Mouse (Mus musculus): ENCODE data around the gene Tnni1. TPM values are rescaled to one million over a fixed set of nuclear protein-coding genes. Genes with fewer than 3 reads are reported as not detected.

Tnni1 gene
- polyA plus RNA-seq, 1 experiment from 2014 or later = 0.83 TPM

- POLR2A ChIA-PET = interaction anchor here (1.1 to 3.2 kb wide), 4 partner anchors 9 to 48 kb away, joined by 3 to 14 read pairs (median 6); no protein-coding TSS in a partner anchor
- CTCF ChIA-PET = interaction anchor here (0.8 to 7.7 kb wide), 4 partner anchors 10 to 34 kb away, joined by 4 to 59 read pairs (median 6); no protein-coding TSS in a partner anchor
- no peak for TF ChIP-seq CTCF (IDR thresholded peaks at IDR 0.05)
- no peak for DNase-seq (ENCODE audit: low read depth, low spot score)
- peak; percentile 29 for ATAC-seq
- in situ Hi-C loops (cut with MboI; ENCODE audit: low pct_unique_long_range_greater_than_20kb) = no loop called here
- H3K27me3 ChIP-seq = no peaks in the 10 kb centered on the region
These were observed 34.6 kb downstream of the Tnni1 start for GRCm38 (mm10) chr1:135813687-135814395.

GRCm38 (mm10) chr1:135814531-135814930, 35.3 kb downstream of the Tnni1 start:
- peak; percentile 5 for ATAC-seq

DNA sequence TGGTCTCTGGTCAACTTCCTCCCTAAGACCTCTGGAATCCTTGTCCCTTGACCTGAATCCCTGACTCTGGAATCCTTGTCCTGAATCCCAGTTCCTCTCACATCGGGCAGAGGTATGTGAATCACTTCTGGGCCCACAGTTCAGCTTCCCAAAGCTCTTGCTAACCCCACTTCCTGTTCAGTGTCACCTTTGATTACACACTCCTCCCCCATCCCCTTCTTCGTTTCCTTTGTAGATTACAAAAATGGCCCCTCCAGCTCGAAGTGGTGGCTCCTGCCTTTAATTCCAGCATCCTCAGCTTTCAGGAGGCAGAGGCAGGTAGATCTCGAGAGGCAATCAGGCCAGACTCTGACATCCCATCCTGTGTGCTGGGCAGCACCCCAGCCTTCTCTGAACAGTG, 38.4 kb downstream of the Tnni1 start:
- in situ Hi-C loops (cut with MboI; ENCODE audit: low pct_unique_long_range_greater_than_20kb) = no loop called here
- no peak for TF ChIP-seq CTCF (IDR thresholded peaks at IDR 0.05)
- no peak for DNase-seq (ENCODE audit: low read depth, low spot score)
- no peaks in the 10 kb centered on the region for H3K27me3 ChIP-seq
- ChIA-PET POLR2A (interaction anchor here (0.6 to 2.5 kb wide), 3 partner anchors 10 to 78 kb away, joined by 4 to 6 read pairs (median 5); no protein-coding TSS in a partner anchor), CTCF (interaction anchor here (1.5 kb wide), 1 partner anchor 30 kb away, joined by 3 read pairs; no protein-coding TSS in a partner anchor)
- no peak for ATAC-seq

More at GRCm38 (mm10) chr1:135814531-135814930, 35.3 kb downstream of the Tnni1 start:
- no peaks in the 10 kb centered on the region for H3K27me3 ChIP-seq
- DNase-seq (ENCODE audit: low read depth, low spot score) = no peak
- in situ Hi-C loops (cut with MboI; ENCODE audit: low pct_unique_long_range_greater_than_20kb) = no loop called here
- no peak for TF ChIP-seq CTCF (IDR thresholded peaks at IDR 0.05)
- POLR2A ChIA-PET = interaction anchor here (1.1 to 3.2 kb wide), 3 partner anchors 8 to 48 kb away, joined by 3 to 14 read pairs (median 8); no protein-coding TSS in a partner anchor
- CTCF ChIA-PET = interaction anchor here (7.7 kb wide), 1 partner anchor 14 kb away, joined by 59 read pairs; no protein-coding TSS in a partner anchor

- no peak for DNase-seq (ENCODE audit: low read depth, low spot score)
- CTCF ChIA-PET = interaction anchor here (1.5 kb wide), 1 partner anchor 29 kb away, joined by 3 read pairs; no protein-coding TSS in a partner anchor
- in situ Hi-C loops (cut with MboI; ENCODE audit: low pct_unique_long_range_greater_than_20kb) = no loop called here
- H3K27me3 ChIP-seq = no peaks in the 10 kb centered on the region
- no peak for TF ChIP-seq CTCF (IDR thresholded peaks at IDR 0.05)
- no peak for ATAC-seq
- POLR2A ChIA-PET = interaction anchor here (1.4 to 2.5 kb wide), 2 partner anchors 9 to 48 kb away, joined by 5 to 6 read pairs; no protein-coding TSS in a partner anchor
These were observed 39.4 kb downstream of the Tnni1 start, which contains the start of gene Lad1 for GRCm38 (mm10) chr1:135818481-135819086. TSS of gene Lad1 (plus strand) at chr1:135818598.

- no peaks in the 10 kb centered on the region for H3K27me3 ChIP-seq
- DNase-seq (ENCODE audit: low read depth, low spot score) (no peak), ATAC-seq (no peak)
- CTCF ChIA-PET = interaction anchor here (1.1 to 1.4 kb wide), 4 partner anchors 8 to 18 kb away, joined by 4 to 6 read pairs (median 4); no protein-coding TSS in a partner anchor
- in situ Hi-C loops (cut with MboI; ENCODE audit: low pct_unique_long_range_greater_than_20kb) = no loop called here
- no peak for TF ChIP-seq CTCF (IDR thresholded peaks at IDR 0.05)
- POLR2A ChIA-PET = interaction anchor here (0.6 to 2.5 kb wide), 4 partner anchors 15 to 434 kb away, joined by 4 to 6 read pairs (median 4); no protein-coding TSS in a partner anchor
These were observed 40.8 kb downstream of the Tnni1 start for GRCm38 (mm10) chr1:135820071-135820470.

- peak; percentile 84 for DNase-seq (ENCODE audit: low read depth, low spot score)
- in situ Hi-C loops (cut with MboI; ENCODE audit: low pct_unique_long_range_greater_than_20kb) = no loop called here
- TF ChIP-seq CTCF (IDR thresholded peaks at IDR 0.05) = no peak
- H3K27me3 ChIP-seq = no peaks in the 10 kb centered on the region
- peak; percentile 77 for ATAC-seq
- CTCF ChIA-PET = interaction anchor here (1.1 to 1.4 kb wide), 5 partner anchors 8 to 32 kb away, joined by 3 to 6 read pairs (median 4); no protein-coding TSS in a partner anchor
- POLR2A ChIA-PET = interaction anchor here (0.6 to 2.6 kb wide), 4 partner anchors 7 to 433 kb away, joined by 3 to 14 read pairs (median 4); no protein-coding TSS in a partner anchor
These were observed 41.6 kb downstream of the Tnni1 start for GRCm38 (mm10) chr1:135820736-135821364.

DNA sequence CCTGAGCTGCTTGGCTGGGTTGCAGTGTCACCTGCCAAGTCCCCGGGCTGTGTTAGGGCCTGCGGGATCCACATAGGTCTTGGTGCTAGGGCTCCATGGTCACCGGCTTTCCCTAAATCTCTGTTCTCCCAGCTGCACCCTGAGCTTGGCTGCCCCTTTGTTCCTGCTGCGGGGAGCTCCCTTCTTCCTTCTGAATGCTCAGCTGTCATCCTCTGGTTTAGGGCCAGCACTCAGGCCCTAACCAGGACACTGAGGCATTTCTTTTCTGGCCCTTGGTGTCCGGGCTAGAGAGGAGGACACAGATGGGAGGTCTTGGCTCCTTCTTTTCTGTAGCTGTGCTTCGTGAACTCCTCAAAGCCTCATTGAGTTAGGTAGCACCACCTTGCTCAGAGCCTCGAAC, 42.5 kb downstream of the Tnni1 start:
- ChIA-PET POLR2A (interaction anchor here (1.0 to 2.6 kb wide), 2 partner anchors 8 to 11 kb away, joined by 3 to 14 read pairs; no protein-coding TSS in a partner anchor), CTCF (interaction anchor here (1.2 to 1.8 kb wide), 3 partner anchors 12 to 41 kb away, joined by 3 to 5 read pairs (median 3); no protein-coding TSS in a partner anchor)
- in situ Hi-C loops (cut with MboI; ENCODE audit: low pct_unique_long_range_greater_than_20kb) = no loop called here
- no peaks in the 10 kb centered on the region for H3K27me3 ChIP-seq
- DNase-seq (ENCODE audit: low read depth, low spot score) (no peak), ATAC-seq (peak; percentile 0)
- no peak for TF ChIP-seq CTCF (IDR thresholded peaks at IDR 0.05)

DNA sequence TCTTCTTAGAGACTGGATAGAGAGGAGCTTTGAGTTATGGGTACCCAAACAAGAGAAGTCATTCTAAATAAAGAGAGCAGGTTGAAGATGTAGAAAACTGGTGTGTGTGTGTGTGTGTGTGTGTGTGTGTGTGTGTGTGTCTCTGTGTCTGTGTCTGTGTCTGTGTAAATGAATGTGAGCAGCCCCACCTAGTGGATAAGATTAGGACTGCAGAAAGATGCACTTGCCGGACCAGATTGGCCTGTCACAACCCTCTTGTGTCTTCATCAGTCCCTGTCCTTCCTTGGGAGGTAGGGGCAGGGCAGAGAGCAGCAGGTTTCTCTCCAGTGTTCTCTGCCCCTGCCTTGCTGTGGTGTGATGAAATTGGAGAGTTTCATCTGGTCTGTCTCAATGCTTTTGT, 49.7 kb downstream of the Tnni1 start:
- ATAC-seq (no peak), DNase-seq (ENCODE audit: low read depth, low spot score) (no peak)
- no peak for TF ChIP-seq CTCF (IDR thresholded peaks at IDR 0.05)
- ChIA-PET CTCF (interaction anchor here (0.7 to 3.7 kb wide), 20 partner anchors 8 to 112 kb away, joined by 3 to 59 read pairs (median 4); no protein-coding TSS in a partner anchor), POLR2A (interaction anchor here (0.6 to 1.8 kb wide), 4 partner anchors 11 to 579 kb away, joined by 3 to 8 read pairs (median 4); partner anchors contain the start of gene Lad1)
- no peaks in the 10 kb centered on the region for H3K27me3 ChIP-seq
- in situ Hi-C loops (cut with MboI; ENCODE audit: low pct_unique_long_range_greater_than_20kb) = no loop called here

DNA sequence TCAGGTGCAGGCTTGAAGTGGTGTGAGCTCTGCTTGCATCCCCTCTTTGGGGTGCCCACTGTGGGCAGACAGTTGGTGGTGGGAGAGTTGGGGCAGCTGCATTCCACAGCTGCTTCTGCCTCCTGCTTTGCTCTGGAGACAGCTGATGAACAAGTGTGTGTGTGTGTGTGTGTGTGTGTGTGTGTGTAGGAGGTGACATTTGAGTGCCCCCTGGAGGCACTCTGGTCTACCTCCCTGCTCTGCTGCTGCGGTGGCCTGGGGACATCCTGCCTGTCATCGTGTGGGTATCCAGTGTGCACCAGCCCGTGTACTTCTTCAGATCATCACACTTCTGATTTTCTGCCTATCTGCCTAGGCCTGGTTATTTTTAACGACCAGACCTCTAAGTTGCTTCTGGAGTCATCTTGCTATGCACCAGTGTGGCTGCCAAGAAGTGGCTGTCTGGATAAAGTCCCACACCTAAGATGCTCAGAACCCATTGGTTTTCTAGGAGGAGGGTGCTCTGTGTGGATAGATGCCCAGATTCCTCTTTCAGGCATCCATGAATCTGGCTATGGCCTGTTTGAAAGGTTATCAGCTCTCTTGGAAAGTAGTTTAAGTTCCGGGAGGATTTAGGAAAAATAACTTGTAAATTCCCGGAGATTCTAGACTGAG, 55.1 kb downstream of the Tnni1 start:
- POLR2A ChIA-PET = interaction anchor here (0.9 kb wide), 1 partner anchor 106 kb away, joined by 3 read pairs; no protein-coding TSS in a partner anchor
- no peaks in the 10 kb centered on the region for H3K27me3 ChIP-seq
- no peak for DNase-seq (ENCODE audit: low read depth, low spot score)
- TF ChIP-seq CTCF (IDR thresholded peaks at IDR 0.05) = no peak
- no peak for ATAC-seq
- in situ Hi-C loops (cut with MboI; ENCODE audit: low pct_unique_long_range_greater_than_20kb) = no loop called here
- CTCF ChIA-PET = interaction anchor here (0.8 to 1.4 kb wide), 3 partner anchors 13 to 23 kb away, joined by 3 to 5 read pairs (median 4); no protein-coding TSS in a partner anchor
